Mouse (Mus musculus): ENCODE measurements at regions not wholly inside any gene's neighbourhood (a gene's known extent, or its start where the extent isn't known, plus 50 kb on each side); places are given as distances from the start of the nearest gene placed in this dataset.

GRCm38 (mm10) chr8:8354977-8355376, 306.1 kb downstream of the Efnb2 start:
- TF ChIP-seq CTCF (IDR thresholded peaks at IDR 0.05; ENCODE audit: insufficient read depth, low read length) (no peak), POLR2A (IDR thresholded peaks at IDR 0.05; ENCODE audit: borderline replicate concordance, extremely low read depth, low read depth, low read length) (no peak)
